Mouse (Mus musculus) heart, embryonic 12.5 days (tissue): ENCODE data around the gene Fndc4. TPM values are rescaled to one million over a fixed set of nuclear protein-coding genes. Genes with fewer than 3 reads are reported as not detected.

Experiments
- ATAC-seq: fragments of 200-750 bp; cut with Nextera tagmentation; 2 replicates; pipeline ENCODE4 v1.8.0; 2017; ENCODE audit warnings: moderate TSS enrichment, moderate library complexity; ENCODE audit not compliant: insufficient number of reproducible peaks, low FRiP score
- H3K27ac ChIP-seq: fragments of 300-500 bp; sonication (generic); 2 replicates; pipeline ENCODE4 v1.5.1; 2016; ENCODE audit warnings: mild to moderate bottlenecking, moderate library complexity; ENCODE audit not compliant: poor library complexity, severe bottlenecking
- H3K27me3 ChIP-seq: fragments of 300-500 bp; sonication (generic); replicated peaks from 2 replicates; pipeline ENCODE4 v1.6.1; 2016; ENCODE audit warnings: mild to moderate bottlenecking, moderate library complexity
- H3K36me3 ChIP-seq: fragments of 300-500 bp; sonication (generic); 2 replicates; pipeline ENCODE4 v1.6.1; 2016; ENCODE audit warnings: mild to moderate bottlenecking, moderate library complexity
- H3K4me1 ChIP-seq: fragments of 300-500 bp; sonication (generic); replicated peaks from 2 replicates; pipeline ENCODE4 v1.6.1; 2016; ENCODE audit warnings: mild to moderate bottlenecking
- H3K4me2 ChIP-seq: fragments of 300-500 bp; sonication (generic); 2 replicates; pipeline ENCODE4 v1.6.1; 2016; ENCODE audit warnings: mild to moderate bottlenecking, moderate library complexity
- H3K4me3 ChIP-seq: fragments of 300-500 bp; sonication (generic); 2 replicates; pipeline ENCODE4 v1.5.1; 2016; ENCODE audit warnings: mild to moderate bottlenecking
- H3K9ac ChIP-seq: fragments of 300-500 bp; sonication (generic); 2 replicates; pipeline ENCODE4 v1.6.1; 2016; ENCODE audit warnings: mild to moderate bottlenecking, moderate library complexity
- H3K9me3 ChIP-seq: fragments of 300-500 bp; sonication (generic); replicated peaks from 2 replicates; pipeline ENCODE4 v1.6.1; 2016; ENCODE audit warnings: mild to moderate bottlenecking, moderate library complexity
- WGBS: fragments of 180-500 bp; shearing (Covaris S2); methylation state at CpG from one replicate; pipeline ENCODE4 v1.1.7; 2016; 5-methylcytosine and 5-hydroxymethylcytosine counted together
- polyA plus RNA-seq: library from polyadenylated mRNA; unstranded; fragments of >200 nt; fragmentation: Nextera tagmentation; extraction: Ambion mirVana; gene quantifications from 2 replicates; pipeline ENCODE4 v1.2.1, GENCODE M21; 2016

Fndc4 gene
- polyA plus RNA-seq, 1 experiment from 2014 or later = 32.3 TPM

- no peaks in the 10 kb centered on the region for H3K9me3 ChIP-seq
- peaks cover 90% of the 10 kb centered on the region for H3K36me3 ChIP-seq
- no peak overlapping the region for H3K9ac ChIP-seq
- H3K4me2 ChIP-seq = no peak overlapping the region
- 85% methylated on average over 2 of the region's 2 CpGs for WGBS
- H3K27me3 ChIP-seq = no peaks in the 10 kb centered on the region
- H3K4me3 ChIP-seq = no peak overlapping the region
- peaks cover 37% of the 10 kb centered on the region for H3K4me1 ChIP-seq
- no peak for ATAC-seq
- H3K27ac ChIP-seq = no peak overlapping the region
Observed at GRCm38 (mm10) chr5:31255971-31256370, 39.9 kb downstream of the Fndc4 start.

GRCm38 (mm10) chr5:31255381-31255780 is 40.5 kb downstream of the Fndc4 start:
- H3K27me3 ChIP-seq = no peaks in the 10 kb centered on the region
- H3K4me3 ChIP-seq = no peak overlapping the region
- no peak overlapping the region for H3K9ac ChIP-seq
- WGBS = 93% methylated on average over 2 of the region's 2 CpGs
- H3K4me1 ChIP-seq = peaks cover 43% of the 10 kb centered on the region
- no peak overlapping the region for H3K27ac ChIP-seq
- no peaks in the 10 kb centered on the region for H3K9me3 ChIP-seq
- no peak for ATAC-seq
- H3K4me2 ChIP-seq = no peak overlapping the region
- H3K36me3 ChIP-seq = peaks cover 90% of the 10 kb centered on the region

GRCm38 (mm10) chr5:31254901-31255300 is 41.0 kb downstream of the Fndc4 start:
- no peak for ATAC-seq
- WGBS = 71% methylated on average over 8 of the region's 8 CpGs
- no peaks in the 10 kb centered on the region for H3K9me3 ChIP-seq
- H3K27me3 ChIP-seq = no peaks in the 10 kb centered on the region
- H3K4me1 ChIP-seq = peaks cover 47% of the 10 kb centered on the region
- no peak overlapping the region for H3K27ac ChIP-seq
- H3K4me2 ChIP-seq = no peak overlapping the region
- peak overlapping the region; percentile 46; the same call in 1 of the 2 replicates for H3K9ac ChIP-seq
- no peak overlapping the region for H3K4me3 ChIP-seq
- H3K36me3 ChIP-seq = peaks cover 90% of the 10 kb centered on the region

GRCm38 (mm10) chr5:31254452-31254851 is 41.4 kb downstream of the Fndc4 start:
- Histone ChIP-seq H3K36me3 (peaks cover 90% of the 10 kb centered on the region), H3K9ac (peak overlapping the region; percentile 46; the same call in 1 of the 2 replicates), H3K4me2 (no peak overlapping the region), H3K27ac (peak overlapping the region; percentile 70; the same call in 1 of the 2 replicates), H3K4me1 (peaks cover 50% of the 10 kb centered on the region), H3K27me3 (no peaks in the 10 kb centered on the region), H3K9me3 (no peaks in the 10 kb centered on the region), H3K4me3 (no peak overlapping the region)
- no peak for ATAC-seq
- 81% methylated on average over 7 of the region's 7 CpGs for WGBS

GRCm38 (mm10) chr5:31253806-31254205 is 42.1 kb downstream of the Fndc4 start:
- 79% methylated on average over 8 of the region's 8 CpGs for WGBS
- Histone ChIP-seq H3K36me3 (peaks cover 88% of the 10 kb centered on the region), H3K4me2 (no peak overlapping the region), H3K4me3 (no peak overlapping the region), H3K27me3 (no peaks in the 10 kb centered on the region), H3K9ac (peak overlapping the region; percentile 55; the same call in 1 of the 2 replicates), H3K27ac (peak overlapping the region; percentile 70), H3K9me3 (no peaks in the 10 kb centered on the region), H3K4me1 (peaks cover 52% of the 10 kb centered on the region)
- no peak; the same call in 1 of the 2 replicates for ATAC-seq

- no peak for ATAC-seq
- Histone ChIP-seq H3K9me3 (no peaks in the 10 kb centered on the region), H3K27ac (no peak overlapping the region), H3K27me3 (no peaks in the 10 kb centered on the region), H3K9ac (peak overlapping the region; percentile 55; the same call in 1 of the 2 replicates), H3K4me2 (no peak overlapping the region), H3K4me3 (no peak overlapping the region), H3K36me3 (peaks cover 90% of the 10 kb centered on the region), H3K4me1 (peaks cover 52% of the 10 kb centered on the region)
- 86% methylated on average over 16 of the region's 16 CpGs for WGBS
Observed at GRCm38 (mm10) chr5:31252795-31253545, 42.9 kb downstream of the Fndc4 start.

GRCm38 (mm10) chr5:31252151-31252550 is 43.7 kb downstream of the Fndc4 start:
- 52% methylated on average over 10 of the region's 10 CpGs for WGBS
- peaks cover 52% of the 10 kb centered on the region for H3K4me1 ChIP-seq
- peak overlapping the region; percentile 36 for H3K4me3 ChIP-seq
- ATAC-seq = no peak
- no peaks in the 10 kb centered on the region for H3K9me3 ChIP-seq
- H3K4me2 ChIP-seq = peak overlapping the region; percentile 71
- peaks cover 90% of the 10 kb centered on the region for H3K36me3 ChIP-seq
- peak overlapping the region; percentile 56; the same call in 1 of the 2 replicates for H3K9ac ChIP-seq
- no peak overlapping the region for H3K27ac ChIP-seq
- no peaks in the 10 kb centered on the region for H3K27me3 ChIP-seq

- H3K36me3 ChIP-seq = peaks cover 93% of the 10 kb centered on the region
- peak within 1 kb of the TSS; percentile 71 for H3K4me2 ChIP-seq
- no peak within 1 kb of the TSS; the same call in 1 of the 2 replicates for H3K27ac ChIP-seq
- peaks cover 52% of the 10 kb centered on the region for H3K4me1 ChIP-seq
- H3K9me3 ChIP-seq = no peaks in the 10 kb centered on the region
- ATAC-seq = peak; percentile 81
- peak within 1 kb of the TSS; percentile 56 for H3K9ac ChIP-seq
- peak within 1 kb of the TSS; percentile 36 for H3K4me3 ChIP-seq
- WGBS = 22% methylated on average over 47 of the region's 47 CpGs
- H3K27me3 ChIP-seq = no peaks in the 10 kb centered on the region
Observed at GRCm38 (mm10) chr5:31251541-31252101, 44.3 kb downstream of the Fndc4 start, which contains the start of gene Krtcap3. Krtcap3 (plus strand) TSS chr5:31251691.

GRCm38 (mm10) chr5:31250716-31251115 is 45.2 kb downstream of the Fndc4 start:
- H3K4me3 ChIP-seq = no peak overlapping the region
- H3K4me1 ChIP-seq = peaks cover 52% of the 10 kb centered on the region
- no peak overlapping the region; the same call in 1 of the 2 replicates for H3K27ac ChIP-seq
- H3K36me3 ChIP-seq = peaks cover 94% of the 10 kb centered on the region
- H3K4me2 ChIP-seq = peak overlapping the region; percentile 71; the same call in 1 of the 2 replicates
- no peak overlapping the region for H3K9ac ChIP-seq
- 53% methylated on average over 4 of the region's 4 CpGs for WGBS
- no peaks in the 10 kb centered on the region for H3K9me3 ChIP-seq
- ATAC-seq = no peak
- no peaks in the 10 kb centered on the region for H3K27me3 ChIP-seq
